Comparison of ENCODE assay signal across 23 mouse cellular contexts in the genomic region with DNA sequence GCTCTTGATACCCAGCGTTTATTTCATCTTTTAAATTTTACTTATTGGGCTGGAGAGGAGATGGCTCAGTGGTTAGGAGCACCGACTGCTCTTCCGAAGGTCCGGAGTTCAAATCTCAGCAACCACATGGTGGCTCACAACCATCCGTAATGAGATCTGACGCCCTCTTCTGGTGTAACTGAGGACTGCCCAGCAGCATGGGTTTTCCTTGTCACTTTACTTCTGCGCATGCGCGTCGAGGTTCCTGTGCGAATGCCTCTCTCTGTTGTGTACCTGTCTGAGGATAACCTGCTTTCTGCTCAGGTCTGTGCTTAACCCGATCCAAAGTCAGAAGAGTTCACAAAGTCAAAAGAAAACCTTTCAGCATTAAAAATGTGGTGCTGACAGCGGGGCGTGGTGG. TPM values are rescaled to one million over a fixed set of nuclear protein-coding genes. Genes with fewer than 3 reads are reported as not detected.
DNase-seq lines count a peak whose midpoint lies in the region; ATAC-seq and TF ChIP-seq lines count a peak whose summit lies in the region.
"Had no signal": no experiment of that assay in that cellular context is flagged by ENCODE, and none has a peak within 500 bp of the region (broad histone marks: within the 10 kb centered on the region; RNA-seq: fewer than 3 reads in every experiment).

No protein-coding gene starts in this region.

- no peaks in the 10 kb centered on the region for H3K36me3 ChIP-seq in E14TG2a.4 (ENCODE audit: insufficient read depth, low read length)
- no peaks in the 10 kb centered on the region for H3K36me3 ChIP-seq in stomach, postnatal 0 days (ENCODE audit: control insufficient read depth, insufficient read depth, low read length)
- H3K36me3 ChIP-seq: embryonic facial prominence, embryonic 10.5 days; heart, embryonic 15.5 days; hindbrain, embryonic 13.5 days had no signal

- WGBS in stomach, postnatal 0 days: 84% methylated on average over 14 of the region's 14 CpGs

- H3K4me2 ChIP-seq in stomach, postnatal 0 days (replicated peaks; ENCODE audit: low read depth): no peak overlapping the region
- H3K4me2 ChIP-seq: forebrain, embryonic 13.5 days; heart, embryonic 11.5 days; heart, embryonic 15.5 days; hindbrain, embryonic 13.5 days had no signal

- peaks cover 25% of the 10 kb centered on the region for H3K4me1 ChIP-seq in E14TG2a.4 (replicated peaks; ENCODE audit: low read depth, low read length)
- H3K4me1 ChIP-seq in stomach, postnatal 0 days (replicated peaks; ENCODE audit: control insufficient read depth, insufficient read depth): no peaks in the 10 kb centered on the region
- H3K4me1 ChIP-seq: embryonic facial prominence, embryonic 10.5 days; forebrain, embryonic 13.5 days; heart, embryonic 15.5 days; hindbrain, embryonic 13.5 days had no signal

- no peak for TF ChIP-seq EP300 in stomach, postnatal 0 days (optimal IDR thresholded peaks at IDR 0.05)

- H3K9ac ChIP-seq in stomach, postnatal 0 days (ENCODE audit: low read length): no peak overlapping the region
- H3K9ac ChIP-seq: forebrain, embryonic 13.5 days; heart, embryonic 15.5 days; hindbrain, embryonic 13.5 days had no signal

- no peaks in the 10 kb centered on the region for H3K9me3 ChIP-seq in E14TG2a.4 (ENCODE audit: low read length)
- no peaks in the 10 kb centered on the region for H3K9me3 ChIP-seq in stomach, postnatal 0 days (ENCODE audit: control insufficient read depth, low read length)
- H3K9me3 ChIP-seq: embryonic facial prominence, embryonic 10.5 days; forebrain, embryonic 13.5 days; heart, embryonic 15.5 days; hindbrain, embryonic 13.5 days had no signal

- H3K4me3 ChIP-seq in layer of hippocampus, adult 2 months: no peak overlapping the region
- no peak overlapping the region for H3K4me3 ChIP-seq in E14TG2a.4 (replicated peaks; ENCODE audit: low read length)
- H3K4me3 ChIP-seq in stomach, postnatal 0 days (ENCODE audit: low read depth, low read length): no peak overlapping the region
- H3K4me3 ChIP-seq: embryonic facial prominence, embryonic 10.5 days; forebrain, embryonic 13.5 days; gastrocnemius, adult 2 months; heart, embryonic 15.5 days; hindbrain, embryonic 13.5 days had no signal

- ATAC-seq in stomach, postnatal 0 days (ENCODE audit: low FRiP score, low TSS enrichment): no peak
- ATAC-seq: forebrain, embryonic 13.5 days; hindbrain, postnatal 0 days; Patski had no signal

- peak; percentile 38 for TF ChIP-seq CTCF in layer of hippocampus, adult 2 months (conservative IDR thresholded peaks at IDR 0.05)
- TF ChIP-seq CTCF in E14TG2a.4 (conservative IDR thresholded peaks at IDR 0.05; ENCODE audit: low read length): peak; percentile 33; the same call in 1 of the 2 replicates
- peak; percentile 30 for TF ChIP-seq CTCF in stomach, postnatal 0 days (IDR thresholded peaks at IDR 0.05; ENCODE audit: low read depth)

- H3K27ac ChIP-seq in layer of hippocampus, adult 2 months: no peak overlapping the region
- no peak overlapping the region for H3K27ac ChIP-seq in stomach, postnatal 0 days (replicated peaks)
- H3K27ac ChIP-seq: embryonic facial prominence, embryonic 10.5 days; forebrain, embryonic 13.5 days; gastrocnemius, adult 2 months; heart, embryonic 15.5 days; hindbrain, embryonic 13.5 days; hindbrain, postnatal 0 days had no signal

- DNase-seq in layer of hippocampus, adult 2 months (ENCODE audit: low spot score in 2 of 2): no peak
- no peak for DNase-seq in layer of hippocampus, adult 9-11 months
- DNase-seq in ES-CJ7 (ENCODE audit: low read depth, low spot score): peak; percentile 71
- no peak for DNase-seq in stomach, postnatal 0 days (ENCODE audit: low spot score)
- no peak for DNase-seq in thymus, postnatal 36 days
- no peak for DNase-seq in lung, postnatal 14 days
- DNase-seq: adrenal gland, adult 8-10 months; adrenal gland, postnatal 36 days; cerebellum, adult 2 months; cerebellum, postnatal 10 days; gastrocnemius, adult 2 months; gastrocnemius, postnatal 36 days; heart, adult 11 months; heart, postnatal 14 days had no signal

- H3K27me3 ChIP-seq in E14TG2a.4 (ENCODE audit: insufficient read depth, low read length): no peaks in the 10 kb centered on the region
- no peaks in the 10 kb centered on the region for H3K27me3 ChIP-seq in stomach, postnatal 0 days (ENCODE audit: control insufficient read depth, insufficient read depth, low read length)
- H3K27me3 ChIP-seq: CH12.LX; forebrain, embryonic 13.5 days; heart, embryonic 15.5 days; hindbrain, embryonic 13.5 days; Patski had no signal

RNA-seq across cellular contexts. Expression of gene Wwc2, which starts 20.3 kb away (rescaled TPM):
- 10 to 100 TPM; 27.0 to 28.2 TPM for total RNA-seq in layer of hippocampus, adult 2 months (2021)
- polyA plus RNA-seq in stomach, postnatal 0 days (2015; fragmentation: Nextera tagmentation; extraction: Ambion mirVana): 5.1 and 5.3 TPM in 2 replicates
